Mouse (Mus musculus): Measurements from ENCODE around the gene Fmnl1. TPM values are rescaled to one million over a fixed set of nuclear protein-coding genes. Genes with fewer than 3 reads are reported as not detected.

Gene Fmnl1
- polyA plus RNA-seq, 1 experiment from 2014 or later, result 3.0 TPM

GRCm38 (mm10) chr11:103177216-103177615 is 6.3 kb downstream of the Fmnl1 start:
- peaks cover 31% of the 10 kb centered on the region for H3K27me3 ChIP-seq
- WGBS, result 80% methylated on average over 5 of the region's 5 CpGs
- no peak overlapping the region for H3K27ac ChIP-seq (replicated peaks)
- H3K9me3 ChIP-seq, result no peaks in the 10 kb centered on the region
- no peak overlapping the region for H3K9ac ChIP-seq
- H3K4me3 ChIP-seq, result no peak overlapping the region
- no peak overlapping the region for H3K4me2 ChIP-seq
- ATAC-seq (ENCODE audit: low read depth), result no peak
- H3K36me3 ChIP-seq, result no peaks in the 10 kb centered on the region
- H3K4me1 ChIP-seq (replicated peaks), result peaks cover 2% of the 10 kb centered on the region; the same call in 1 of the 2 replicates

DNA sequence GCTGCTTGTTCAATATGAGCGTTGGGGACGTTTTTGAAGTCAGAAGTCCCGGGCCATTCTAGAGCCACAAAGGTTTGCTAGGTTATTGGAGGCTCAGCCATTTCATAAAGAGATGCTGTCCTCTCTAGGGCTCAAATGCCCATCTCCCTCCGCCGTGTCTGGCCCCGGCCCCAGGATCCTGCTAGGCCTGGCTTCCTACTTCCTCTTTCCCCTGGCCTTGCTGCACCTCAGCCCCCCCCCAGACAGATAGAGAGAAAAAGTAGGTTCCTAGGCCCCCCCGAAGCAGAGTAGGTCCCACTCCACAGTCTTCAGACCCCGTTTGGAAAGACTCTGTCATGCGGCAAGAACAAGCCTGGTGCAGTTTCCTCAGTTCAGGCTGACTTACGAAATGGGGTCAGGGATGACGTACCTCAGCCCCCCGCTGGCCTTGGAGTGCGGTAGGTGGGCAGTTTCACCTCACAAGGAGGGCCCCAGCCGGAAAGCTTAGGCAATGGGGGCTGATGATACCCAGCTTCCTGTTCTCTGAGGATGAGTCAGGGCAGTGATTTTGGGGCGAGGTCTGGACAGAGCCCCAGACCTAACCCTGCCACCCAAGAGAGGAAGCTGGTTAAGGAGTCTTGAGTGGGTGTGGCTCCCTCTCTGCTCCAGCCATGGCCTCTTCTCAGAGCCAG is 7.0 kb downstream of the Fmnl1 start:
- WGBS, result 78% methylated on average over 15 of the region's 15 CpGs
- no peak overlapping the region for H3K4me2 ChIP-seq
- ATAC-seq (ENCODE audit: low read depth), result no peak

GRCm38 (mm10) chr11:103178748-103179147 is 7.8 kb downstream of the Fmnl1 start:
- Histone ChIP-seq H3K9me3 (no peaks in the 10 kb centered on the region), H3K4me3 (no peak overlapping the region), H3K36me3 (no peaks in the 10 kb centered on the region), H3K27ac (replicated peaks) (no peak overlapping the region), H3K4me1 (replicated peaks) (no peaks in the 10 kb centered on the region), H3K27me3 (peaks cover 19% of the 10 kb centered on the region), H3K4me2 (no peak overlapping the region), H3K9ac (no peak overlapping the region)
- 94% methylated on average over 8 of the region's 8 CpGs for WGBS
- no peak for ATAC-seq (ENCODE audit: low read depth)

More for the DNA sequence above, 7.0 kb downstream of the Fmnl1 start:
- Histone ChIP-seq H3K4me1 (replicated peaks) (no peaks in the 10 kb centered on the region), H3K9me3 (no peaks in the 10 kb centered on the region), H3K36me3 (no peaks in the 10 kb centered on the region), H3K4me3 (no peak overlapping the region), H3K27ac (replicated peaks) (no peak overlapping the region), H3K27me3 (peaks cover 26% of the 10 kb centered on the region), H3K9ac (no peak overlapping the region)

GRCm38 (mm10) chr11:103180426-103180825 is 9.5 kb downstream of the Fmnl1 start:
- peaks cover 12% of the 10 kb centered on the region for H3K27me3 ChIP-seq
- no peaks in the 10 kb centered on the region for H3K4me1 ChIP-seq (replicated peaks)
- H3K9me3 ChIP-seq, result no peaks in the 10 kb centered on the region
- H3K4me3 ChIP-seq, result no peak overlapping the region
- 61% methylated on average over 1 of the region's 1 CpGs for WGBS
- H3K9ac ChIP-seq, result no peak overlapping the region
- H3K4me2 ChIP-seq, result no peak overlapping the region
- H3K27ac ChIP-seq (replicated peaks), result no peak overlapping the region
- no peak for ATAC-seq (ENCODE audit: low read depth)
- H3K36me3 ChIP-seq, result no peaks in the 10 kb centered on the region

GRCm38 (mm10) chr11:103181349-103181748 is 10.4 kb downstream of the Fmnl1 start:
- 82% methylated on average over 9 of the region's 9 CpGs for WGBS
- ATAC-seq (ENCODE audit: low read depth), result no peak

GRCm38 (mm10) chr11:103181911-103182310 is 11.0 kb downstream of the Fmnl1 start:
- no peak overlapping the region for H3K4me2 ChIP-seq
- WGBS, result 81% methylated on average over 3 of the region's 3 CpGs
- H3K9me3 ChIP-seq, result no peaks in the 10 kb centered on the region
- no peak overlapping the region for H3K27ac ChIP-seq (replicated peaks)
- no peaks in the 10 kb centered on the region for H3K36me3 ChIP-seq
- H3K4me1 ChIP-seq (replicated peaks), result no peaks in the 10 kb centered on the region
- H3K27me3 ChIP-seq, result peaks cover 19% of the 10 kb centered on the region
- no peak overlapping the region for H3K4me3 ChIP-seq
- H3K9ac ChIP-seq, result no peak overlapping the region
- ATAC-seq (ENCODE audit: low read depth), result no peak

More at GRCm38 (mm10) chr11:103181349-103181748, 10.4 kb downstream of the Fmnl1 start:
- Histone ChIP-seq H3K4me2 (no peak overlapping the region), H3K4me3 (no peak overlapping the region), H3K27ac (replicated peaks) (no peak overlapping the region), H3K4me1 (replicated peaks) (no peaks in the 10 kb centered on the region), H3K9me3 (no peaks in the 10 kb centered on the region), H3K27me3 (peaks cover 19% of the 10 kb centered on the region), H3K36me3 (no peaks in the 10 kb centered on the region), H3K9ac (no peak overlapping the region)

GRCm38 (mm10) chr11:103184891-103185290 is 14.0 kb downstream of the Fmnl1 start:
- 41% methylated on average over 2 of the region's 2 CpGs for WGBS
- ATAC-seq (ENCODE audit: low read depth), result no peak

GRCm38 (mm10) chr11:103192230-103192955 is 21.5 kb downstream of the Fmnl1 start:
- Histone ChIP-seq H3K4me3 (peak overlapping the region; percentile 32), H3K36me3 (0 out of 2 replicates have a peak, but pooled peaks cover 3% of the 10 kb centered on the region), H3K27ac (replicated peaks) (no peak overlapping the region), H3K9me3 (no peaks in the 10 kb centered on the region), H3K4me2 (peak overlapping the region; percentile 59), H3K9ac (peak overlapping the region; percentile 58), H3K27me3 (peaks cover 88% of the 10 kb centered on the region), H3K4me1 (replicated peaks) (peaks cover 16% of the 10 kb centered on the region)
- WGBS, result 15% methylated on average over 28 of the region's 28 CpGs
- peak; percentile 25; the same call in 1 of the 2 replicates for ATAC-seq (ENCODE audit: low read depth)

More at GRCm38 (mm10) chr11:103184891-103185290, 14.0 kb downstream of the Fmnl1 start:
- H3K36me3 ChIP-seq, result no peaks in the 10 kb centered on the region
- no peak overlapping the region for H3K9ac ChIP-seq
- H3K27me3 ChIP-seq, result peaks cover 32% of the 10 kb centered on the region
- H3K4me2 ChIP-seq, result no peak overlapping the region
- H3K27ac ChIP-seq (replicated peaks), result no peak overlapping the region
- H3K4me1 ChIP-seq (replicated peaks), result no peaks in the 10 kb centered on the region
- no peak overlapping the region for H3K4me3 ChIP-seq
- H3K9me3 ChIP-seq, result no peaks in the 10 kb centered on the region

- Histone ChIP-seq H3K27me3 (peaks cover 96% of the 10 kb centered on the region), H3K27ac (replicated peaks) (no peak overlapping the region), H3K9ac (peak overlapping the region; percentile 58), H3K4me1 (replicated peaks) (peaks cover 16% of the 10 kb centered on the region), H3K4me3 (peak overlapping the region; percentile 32), H3K9me3 (no peaks in the 10 kb centered on the region), H3K4me2 (peak overlapping the region; percentile 59), H3K36me3 (0 out of 2 replicates have a peak, but pooled peaks cover 5% of the 10 kb centered on the region)
- WGBS, result 7% methylated on average over 44 of the region's 44 CpGs
- peak; percentile 54; the same call in 1 of the 2 replicates for ATAC-seq (ENCODE audit: low read depth)
Observed at GRCm38 (mm10) chr11:103192956-103193824, 22.3 kb downstream of the Fmnl1 start.

- H3K27ac ChIP-seq (replicated peaks), result no peak overlapping the region
- no peaks in the 10 kb centered on the region for H3K9me3 ChIP-seq
- no peak overlapping the region for H3K9ac ChIP-seq
- H3K27me3 ChIP-seq, result peaks cover 100% of the 10 kb centered on the region
- peaks cover 21% of the 10 kb centered on the region for H3K4me1 ChIP-seq (replicated peaks)
- 0 out of 2 replicates have a peak, but pooled peaks cover 5% of the 10 kb centered on the region for H3K36me3 ChIP-seq
- WGBS, result 29% methylated on average over 9 of the region's 9 CpGs
- H3K4me2 ChIP-seq, result no peak overlapping the region
- no peak overlapping the region for H3K4me3 ChIP-seq
- no peak for ATAC-seq (ENCODE audit: low read depth)
Observed at GRCm38 (mm10) chr11:103193825-103194168, 22.9 kb downstream of the Fmnl1 start.

DNA sequence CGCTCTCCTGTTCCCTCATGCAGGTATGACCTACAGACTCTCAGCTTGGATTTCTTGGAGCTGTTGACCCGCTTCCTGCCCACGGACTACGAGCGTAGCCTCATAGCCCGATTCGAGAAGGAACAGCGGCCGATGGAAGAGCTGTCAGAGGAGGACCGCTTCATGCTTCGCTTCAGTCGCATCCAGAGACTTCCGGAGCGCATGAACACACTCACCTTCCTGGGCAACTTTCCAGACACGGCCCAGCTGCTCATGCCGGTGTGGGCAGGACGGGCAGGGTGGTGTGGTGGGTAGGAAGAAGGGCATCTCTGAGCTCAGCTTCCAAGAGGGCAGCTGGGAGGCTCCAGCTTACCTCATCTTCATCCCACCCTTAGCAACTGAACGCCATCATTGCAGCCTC is 24.3 kb downstream of the Fmnl1 start:
- no peak for ATAC-seq (ENCODE audit: low read depth)
- Histone ChIP-seq H3K36me3 (0 out of 2 replicates have a peak, but pooled peaks cover 5% of the 10 kb centered on the region), H3K4me1 (replicated peaks) (peaks cover 33% of the 10 kb centered on the region), H3K4me2 (no peak overlapping the region), H3K9ac (no peak overlapping the region), H3K4me3 (no peak overlapping the region), H3K27me3 (peaks cover 100% of the 10 kb centered on the region), H3K27ac (replicated peaks) (no peak overlapping the region), H3K9me3 (no peaks in the 10 kb centered on the region)
- WGBS, result 89% methylated on average over 18 of the region's 18 CpGs
